Mouse (Mus musculus): ENCODE measurements around the gene Ogfod2. TPM values are rescaled to one million over a fixed set of nuclear protein-coding genes. Genes with fewer than 3 reads are reported as not detected.

Ogfod2 gene
- polyA plus RNA-seq, 1 experiment = 35.5 TPM

DNA sequence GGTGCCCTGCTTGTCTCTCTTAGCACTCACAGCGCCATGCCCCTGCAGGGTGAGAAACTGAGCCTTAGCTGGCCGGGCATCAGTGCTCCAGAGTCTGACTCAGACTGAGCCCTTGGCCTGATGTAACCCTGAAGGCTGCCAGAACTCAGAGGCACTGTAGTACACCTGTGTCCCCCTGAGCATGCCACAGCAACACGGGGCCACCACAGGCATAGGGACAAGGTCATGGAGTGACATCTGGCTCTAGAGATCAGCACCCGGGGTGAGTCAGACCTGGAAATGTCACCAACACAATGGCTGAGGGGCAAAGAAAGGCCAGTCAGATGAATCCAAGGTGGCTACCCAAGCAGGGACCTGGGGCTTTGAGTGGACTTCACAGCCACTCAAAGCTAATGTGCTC is 25.2 kb upstream of the Ogfod2 start:
- WGBS = 82% methylated on average over 4 of the region's 4 CpGs
- Histone ChIP-seq H3K4me1 (ENCODE audit: control insufficient read depth, insufficient read depth, low read length) (no peaks in the 10 kb centered on the region), H3K27ac (ENCODE audit: control insufficient read depth, insufficient read depth, low read depth, low read length, poor library complexity) (no peak overlapping the region), H3K4me3 (replicated peaks; ENCODE audit: control insufficient read depth, low read depth, low read length) (no peak overlapping the region)
- TF ChIP-seq CTCF (IDR thresholded peaks at IDR 0.05; ENCODE audit: control insufficient read depth, insufficient read depth, low read length) = no peak
- TF ChIP-seq POLR2A (IDR thresholded peaks at IDR 0.05; ENCODE audit: borderline replicate concordance, control insufficient read depth, low read depth, low read length) = no peak

GRCm38 (mm10) chr5:124089868-124090267 is 22.2 kb upstream of the Ogfod2 start:
- Histone ChIP-seq H3K27ac (ENCODE audit: control insufficient read depth, insufficient read depth, low read depth, low read length, poor library complexity) (no peak overlapping the region), H3K4me1 (ENCODE audit: control insufficient read depth, insufficient read depth, low read length) (peaks cover 1% of the 10 kb centered on the region), H3K4me3 (replicated peaks; ENCODE audit: control insufficient read depth, low read depth, low read length) (no peak overlapping the region)
- 93% methylated on average over 23 of the region's 23 CpGs for WGBS
- no peak for TF ChIP-seq CTCF (IDR thresholded peaks at IDR 0.05; ENCODE audit: control insufficient read depth, insufficient read depth, low read length)
- no peak for TF ChIP-seq POLR2A (IDR thresholded peaks at IDR 0.05; ENCODE audit: borderline replicate concordance, control insufficient read depth, low read depth, low read length)

GRCm38 (mm10) chr5:124091951-124092406 is 20.1 kb upstream of the Ogfod2 start:
- H3K4me1 ChIP-seq (ENCODE audit: control insufficient read depth, insufficient read depth, low read length) = peaks cover 4% of the 10 kb centered on the region
- no peak overlapping the region for H3K4me3 ChIP-seq (replicated peaks; ENCODE audit: control insufficient read depth, low read depth, low read length)
- 59% methylated on average over 9 of the region's 9 CpGs for WGBS
- H3K27ac ChIP-seq (ENCODE audit: control insufficient read depth, insufficient read depth, low read depth, low read length, poor library complexity) = peak overlapping the region; percentile 78
- TF ChIP-seq POLR2A (IDR thresholded peaks at IDR 0.05; ENCODE audit: borderline replicate concordance, control insufficient read depth, low read depth, low read length) (no peak), CTCF (IDR thresholded peaks at IDR 0.05; ENCODE audit: control insufficient read depth, insufficient read depth, low read length) (no peak)

- H3K27ac ChIP-seq (ENCODE audit: control insufficient read depth, insufficient read depth, low read depth, low read length, poor library complexity) = peak overlapping the region; percentile 47; the same call in 1 of the 2 replicates
- H3K4me1 ChIP-seq (ENCODE audit: control insufficient read depth, insufficient read depth, low read length) = peaks cover 4% of the 10 kb centered on the region
- TF ChIP-seq CTCF (IDR thresholded peaks at IDR 0.05; ENCODE audit: control insufficient read depth, insufficient read depth, low read length) = no peak
- TF ChIP-seq POLR2A (IDR thresholded peaks at IDR 0.05; ENCODE audit: borderline replicate concordance, control insufficient read depth, low read depth, low read length) = no peak
- 72% methylated on average over 11 of the region's 11 CpGs for WGBS
- no peak overlapping the region for H3K4me3 ChIP-seq (replicated peaks; ENCODE audit: control insufficient read depth, low read depth, low read length)
Observed at GRCm38 (mm10) chr5:124093120-124093794, 18.8 kb upstream of the Ogfod2 start.

DNA sequence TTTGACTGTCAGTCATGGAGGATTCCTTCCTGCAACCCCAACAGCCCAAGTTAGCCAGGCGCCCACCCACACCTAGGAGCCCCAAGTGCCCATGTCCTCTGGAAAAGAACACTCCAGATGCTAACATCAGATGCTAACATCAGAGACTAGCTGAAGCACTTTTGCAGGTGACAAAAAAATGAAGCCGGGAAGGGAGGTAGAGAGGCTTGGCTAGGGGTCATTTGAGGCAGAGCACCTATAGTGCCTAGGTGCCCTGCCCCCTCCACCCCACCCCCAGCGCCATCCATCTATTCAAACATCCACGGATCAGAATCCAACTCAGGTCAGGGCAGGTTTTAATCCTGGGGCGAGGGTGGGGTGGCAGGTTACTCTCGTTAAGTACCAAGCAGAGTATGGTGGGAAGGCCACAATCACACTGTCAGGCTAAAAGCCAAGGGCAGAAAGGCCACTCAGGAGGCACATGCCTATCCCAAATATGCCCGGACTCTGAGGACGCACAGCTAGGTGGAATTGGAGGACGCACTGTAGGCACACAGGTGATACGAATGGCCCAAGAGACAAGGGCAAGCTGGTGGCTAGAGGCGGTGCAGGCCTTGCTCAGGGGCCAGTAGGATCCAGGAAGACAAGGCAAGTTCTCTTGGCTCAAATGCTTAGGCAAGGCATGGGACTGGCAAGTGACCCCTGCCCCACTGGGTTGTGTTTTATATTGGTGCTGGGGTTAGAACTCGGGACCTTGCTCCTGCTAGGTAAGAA is 18.1 kb upstream of the Ogfod2 start:
- Histone ChIP-seq H3K4me1 (ENCODE audit: control insufficient read depth, insufficient read depth, low read length) (peaks cover 4% of the 10 kb centered on the region), H3K4me3 (replicated peaks; ENCODE audit: control insufficient read depth, low read depth, low read length) (peak overlapping the region; percentile 76), H3K27ac (ENCODE audit: control insufficient read depth, insufficient read depth, low read depth, low read length, poor library complexity) (peak overlapping the region; percentile 47; the same call in 1 of the 2 replicates)
- TF ChIP-seq POLR2A (IDR thresholded peaks at IDR 0.05; ENCODE audit: borderline replicate concordance, control insufficient read depth, low read depth, low read length) (no peak), CTCF (IDR thresholded peaks at IDR 0.05; ENCODE audit: control insufficient read depth, insufficient read depth, low read length) (no peak)
- WGBS = 92% methylated on average over 12 of the region's 12 CpGs

GRCm38 (mm10) chr5:124095077-124095581 is 17.0 kb upstream of the Ogfod2 start:
- WGBS = 16% methylated on average over 19 of the region's 19 CpGs
- peak overlapping the region; percentile 76 for H3K4me3 ChIP-seq (replicated peaks; ENCODE audit: control insufficient read depth, low read depth, low read length)
- peak overlapping the region; percentile 88 for H3K27ac ChIP-seq (ENCODE audit: control insufficient read depth, insufficient read depth, low read depth, low read length, poor library complexity)
- peaks cover 4% of the 10 kb centered on the region for H3K4me1 ChIP-seq (ENCODE audit: control insufficient read depth, insufficient read depth, low read length)
- TF ChIP-seq POLR2A (IDR thresholded peaks at IDR 0.05; ENCODE audit: borderline replicate concordance, control insufficient read depth, low read depth, low read length) = no peak
- TF ChIP-seq CTCF (IDR thresholded peaks at IDR 0.05; ENCODE audit: control insufficient read depth, insufficient read depth, low read length) = no peak

DNA sequence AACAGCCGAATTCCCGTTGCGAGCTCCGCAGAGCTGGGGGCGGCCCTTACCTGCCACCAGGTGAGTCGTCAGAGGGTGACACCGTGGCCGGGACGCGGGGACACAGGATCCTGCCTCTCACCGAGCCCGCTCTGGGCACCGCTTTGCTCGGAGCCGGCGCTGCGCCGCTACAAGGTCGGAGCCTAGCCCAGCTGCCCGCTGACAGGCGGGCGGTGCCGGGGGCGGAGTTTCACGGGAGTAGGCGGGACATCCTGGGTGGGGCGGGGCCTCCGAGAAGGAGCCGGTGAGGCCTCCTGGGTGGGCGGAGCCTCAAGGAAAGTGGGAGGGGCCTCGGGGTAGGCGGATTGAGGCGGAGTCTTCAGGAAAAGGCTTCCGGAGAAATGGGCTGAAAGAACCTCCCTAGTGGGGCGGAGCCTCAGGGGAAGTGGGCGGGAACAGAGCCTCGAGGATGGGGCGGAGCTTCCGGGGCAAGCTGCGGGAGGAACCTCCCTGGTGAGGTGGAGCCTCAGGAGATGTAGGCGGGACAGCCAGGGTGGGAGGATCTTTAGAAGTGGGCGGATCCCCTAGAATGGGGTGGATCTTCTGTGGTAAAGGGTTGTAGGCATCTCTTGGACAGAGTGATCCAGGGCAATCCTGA is 16.4 kb upstream of the Ogfod2 start, which contains the start of gene Abcb9:
TSS of gene Abcb9 (minus strand) at position 203 of the 637 bp plus-strand sequence.
- under 1% methylated on average over 42 of the region's 42 CpGs for WGBS
- peaks cover 4% of the 10 kb centered on the region for H3K4me1 ChIP-seq (ENCODE audit: control insufficient read depth, insufficient read depth, low read length)
- H3K4me3 ChIP-seq (replicated peaks; ENCODE audit: control insufficient read depth, low read depth, low read length) = peak within 1 kb of the TSS; percentile 76
- H3K27ac ChIP-seq (ENCODE audit: control insufficient read depth, insufficient read depth, low read depth, low read length, poor library complexity) = peak within 1 kb of the TSS; percentile 88
- peak; percentile 69; the same call in 1 of the 2 replicates for TF ChIP-seq POLR2A (IDR thresholded peaks at IDR 0.05; ENCODE audit: borderline replicate concordance, control insufficient read depth, low read depth, low read length)
- TF ChIP-seq CTCF (IDR thresholded peaks at IDR 0.05; ENCODE audit: control insufficient read depth, insufficient read depth, low read length) = no peak
